Mouse (Mus musculus) lung, adult 2 months (tissue): ENCODE measurements around the gene Cdkal1.

Experiments used
- CTCF ChIP-seq: fragments of 200-500 bp; IDR thresholded peaks from 2 replicates; pipeline ENCODE4 v1.5.1; 2011; ENCODE audit warnings: mild to moderate bottlenecking, low read length, control low read depth; ENCODE audit not compliant: insufficient read depth
- POLR2A ChIP-seq: fragments of 200-500 bp; IDR thresholded peaks from 2 replicates; pipeline ENCODE4 v1.6.1; 2011; ENCODE audit warnings: low read depth, mild to moderate bottlenecking, control low read depth, low read length, borderline replicate concordance; ENCODE audit errors: extremely low read depth

DNA sequence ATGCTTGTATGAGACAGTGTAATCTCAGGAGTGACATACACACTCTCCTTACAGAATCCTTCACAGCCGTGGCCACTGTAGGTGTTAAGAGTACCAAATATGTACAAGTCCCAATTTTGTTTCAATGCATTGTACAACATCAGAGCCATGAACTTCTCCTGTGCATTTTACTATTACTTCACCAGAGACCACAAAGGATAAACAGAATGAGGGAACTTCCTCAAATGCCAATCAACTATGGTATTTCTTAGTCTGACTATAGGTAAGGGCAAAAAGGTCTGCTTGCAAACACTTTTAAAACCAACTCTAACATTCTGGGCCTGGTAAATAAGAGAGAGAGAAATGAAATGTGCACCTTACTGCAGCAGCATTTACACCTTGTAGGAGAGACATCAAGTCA lies 87.4 kb downstream of the Cdkal1 start:
- no peak for TF ChIP-seq POLR2A
- TF ChIP-seq CTCF, result no peak
